ENCODE assay signal across 8 mouse cellular contexts in genomic region chr16:24449806-24450205, GRCm38 (mm10). TPM values are rescaled to one million over a fixed set of nuclear protein-coding genes. Genes with fewer than 3 reads are reported as not detected.
DNase-seq lines count a peak whose midpoint lies in the region; ATAC-seq lines count a peak whose summit lies in the region.

No protein-coding gene starts in this region.

- peak; percentile 63 for DNase-seq in gastrocnemius, adult 18-20 months (ENCODE audit: low spot score)
- no peak for DNase-seq in gastrocnemius, postnatal 4 days (ENCODE audit: low spot score in 2 of 2)
- peak; percentile 70 for DNase-seq in ZHBTc4 (ENCODE audit: low read depth, low spot score)
- peak; percentile 46 to 62 for DNase-seq in heart, postnatal 10 days
- no peak for DNase-seq in right cerebral cortex, postnatal 4 days
- DNase-seq in ovary, postnatal 14 days (ENCODE audit: low spot score) = no peak

- 11% methylated on average over 8 of the region's 8 CpGs for WGBS in limb, embryonic 12.5 days

- no peak overlapping the region for H3K4me3 ChIP-seq in limb, embryonic 12.5 days (replicated peaks)

- H3K36me3 ChIP-seq in limb, embryonic 12.5 days = peaks cover 11% of the 10 kb centered on the region; the same call in 1 of the 2 replicates

- H3K27ac ChIP-seq in limb, embryonic 12.5 days = 0 out of 2 replicates have a peak overlapping the region, but pooled peaks have one; percentile 12

- intact Hi-C loops in heart, postnatal 10 days (cut with DNase I) = no loop called here

- peaks cover 46% of the 10 kb centered on the region for H3K4me1 ChIP-seq in limb, embryonic 12.5 days (replicated peaks)

- ATAC-seq in limb, embryonic 12.5 days (ENCODE audit: insufficient number of reproducible peaks, insufficient read depth, low FRiP score, low TSS enrichment, low read depth) = no peak
- no peak for ATAC-seq in monocyte, adult 5-6 weeks (replicated peaks; ENCODE audit: insufficient number of reproducible peaks, low FRiP score, low TSS enrichment, poor library complexity, severe bottlenecking)

- H3K9me3 ChIP-seq in limb, embryonic 12.5 days = no peaks in the 10 kb centered on the region

- 0 out of 2 replicates have a peak overlapping the region, but pooled peaks have one; percentile 23 for H3K9ac ChIP-seq in limb, embryonic 12.5 days (replicated peaks)

- no peaks in the 10 kb centered on the region for H3K27me3 ChIP-seq in limb, embryonic 12.5 days

- H3K4me2 ChIP-seq in limb, embryonic 12.5 days = 0 out of 2 replicates have a peak overlapping the region, but pooled peaks have one; percentile 1

RNA-seq across cellular contexts. Expression of gene Lpp, which starts 56.5 kb away (rescaled TPM):
- total RNA-seq in gastrocnemius, adult 18-20 months (2021) = 10 to 100 TPM; 13.4 to 17.4 TPM
- total RNA-seq in gastrocnemius, postnatal 4 days (2021) = 10 to 100 TPM; 46.7 to 52.2 TPM
- total RNA-seq in heart, postnatal 10 days (2021) = 10 to 100 TPM; 58.8 TPM
- 39.4 and 40.3 TPM in 2 replicates for polyA plus RNA-seq in limb, embryonic 12.5 days (2016; fragmentation: Nextera tagmentation; extraction: Ambion mirVana)
- total RNA-seq in monocyte, adult 5-6 weeks (2017) = 7.8 to 20.2 TPM (median 8.9 TPM) in 3 replicates

Comparison
In these comparisons a context has a peak if more than half of its experiments do, and no peak if none do; other contexts are left out.
1. DNase-seq: peak in gastrocnemius, adult 18-20 months (single experiment), ZHBTc4 (single experiment) and heart, postnatal 10 days (2 of 2); none in gastrocnemius, postnatal 4 days (0 of 2), right cerebral cortex, postnatal 4 days (single experiment) and ovary, postnatal 14 days (single experiment).